Mouse (Mus musculus) embryonic facial prominence, embryonic 11.5 days (tissue): ENCODE measurements at regions not wholly inside any gene's neighbourhood (a gene's known extent, or its start where the extent isn't known, plus 50 kb on each side); places are given as distances from the start of the nearest gene placed in this dataset.

ENCODE experiments used
- ATAC-seq: fragments of 200-750 bp; cut with Nextera tagmentation; replicated peaks from 2 replicates; pipeline ENCODE4 v1.8.0; 2017; ENCODE audit warnings: low read depth; ENCODE audit not compliant: insufficient number of reproducible peaks, low FRiP score, low TSS enrichment
- DNase-seq: peaks from one replicate; pipeline ENCODE4 v3.0.0-alpha.2; 2015; ENCODE audit warnings: low spot score
- H3K27ac ChIP-seq: fragments of 300-500 bp; sonication (generic); replicated peaks from 2 replicates; pipeline ENCODE4 v1.5.1; 2014; ENCODE audit warnings: mild to moderate bottlenecking, low read depth, low read length, control low read depth
- H3K27me3 ChIP-seq: fragments of 300-500 bp; sonication (generic); 2 replicates; pipeline ENCODE4 v1.6.1; 2014; ENCODE audit warnings: mild to moderate bottlenecking, low read length, moderate library complexity, mixed read lengths; ENCODE audit not compliant: control insufficient read depth, insufficient read depth
- H3K36me3 ChIP-seq: fragments of 300-500 bp; sonication (generic); replicated peaks from 2 replicates; pipeline ENCODE4 v1.6.1; 2014; ENCODE audit warnings: low read depth, mild to moderate bottlenecking, low read length, moderate library complexity, mixed read lengths; ENCODE audit not compliant: control insufficient read depth, insufficient read depth
- H3K4me1 ChIP-seq: fragments of 300-500 bp; sonication (generic); 2 replicates; pipeline ENCODE4 v1.6.1; 2014; ENCODE audit warnings: low read length, mixed read lengths; ENCODE audit not compliant: control insufficient read depth, insufficient read depth
- H3K4me2 ChIP-seq: fragments of 300-500 bp; sonication (generic); 2 replicates; pipeline ENCODE4 v1.6.1; 2014; ENCODE audit warnings: low read depth, mild to moderate bottlenecking, control low read depth, low read length, moderate library complexity
- H3K4me3 ChIP-seq: fragments of 300-500 bp; sonication (generic); 2 replicates; pipeline ENCODE4 v1.5.1; 2014; ENCODE audit warnings: low read depth, low read length, control low read depth
- H3K9ac ChIP-seq: fragments of 300-500 bp; sonication (generic); replicated peaks from 2 replicates; pipeline ENCODE4 v1.6.1; 2014; ENCODE audit warnings: mild to moderate bottlenecking, control low read depth, low read length
- H3K9me3 ChIP-seq: fragments of 300-500 bp; sonication (generic); replicated peaks from 2 replicates; pipeline ENCODE4 v1.6.1; 2016; ENCODE audit warnings: mild to moderate bottlenecking, low read length, inconsistent platforms, mixed read lengths; ENCODE audit not compliant: control insufficient read depth
- WGBS: fragments of 180-500 bp; shearing (Covaris S2); extraction: QIAGEN DNeasy Blood & Tissue Kit; methylation state at CpG from one replicate; pipeline ENCODE4 v1.1.7; 2014; 5-methylcytosine and 5-hydroxymethylcytosine counted together

GRCm38 (mm10) chr4:153844766-153845165 is 112.3 kb upstream of the A430005L14Rik start:
- Histone ChIP-seq H3K4me1 (no peaks in the 10 kb centered on the region), H3K9ac (no peak overlapping the region), H3K27me3 (no peaks in the 10 kb centered on the region), H3K27ac (no peak overlapping the region), H3K4me3 (no peak overlapping the region), H3K36me3 (no peaks in the 10 kb centered on the region), H3K9me3 (no peaks in the 10 kb centered on the region), H3K4me2 (no peak overlapping the region)
- WGBS, result 82% methylated on average over 6 of the region's 6 CpGs
- no peak for ATAC-seq
- no peak for DNase-seq

- ATAC-seq, result no peak
- H3K27ac ChIP-seq, result no peak overlapping the region
- 57% methylated on average over 3 of the region's 3 CpGs for WGBS
Measured at GRCm38 (mm10) chr4:153848274-153848673, 108.8 kb upstream of the A430005L14Rik start.

GRCm38 (mm10) chr4:153850186-153850585 is 106.9 kb upstream of the A430005L14Rik start:
- Histone ChIP-seq H3K27ac (no peak overlapping the region), H3K9ac (no peak overlapping the region), H3K4me1 (no peaks in the 10 kb centered on the region), H3K9me3 (no peaks in the 10 kb centered on the region), H3K4me3 (no peak overlapping the region), H3K36me3 (no peaks in the 10 kb centered on the region), H3K4me2 (no peak overlapping the region), H3K27me3 (no peaks in the 10 kb centered on the region)
- no peak for DNase-seq
- ATAC-seq, result no peak
- WGBS, result 65% methylated on average over 11 of the region's 11 CpGs

More at GRCm38 (mm10) chr4:153848274-153848673, 108.8 kb upstream of the A430005L14Rik start:
- DNase-seq, result peak; percentile 7
- H3K4me2 ChIP-seq, result no peak overlapping the region
- H3K9ac ChIP-seq, result no peak overlapping the region
- H3K4me1 ChIP-seq, result no peaks in the 10 kb centered on the region
- no peak overlapping the region for H3K4me3 ChIP-seq
- H3K36me3 ChIP-seq, result no peaks in the 10 kb centered on the region
- no peaks in the 10 kb centered on the region for H3K9me3 ChIP-seq
- no peaks in the 10 kb centered on the region for H3K27me3 ChIP-seq

GRCm38 (mm10) chr4:153854084-153854747 is 102.8 kb upstream of the A430005L14Rik start:
- no peak for DNase-seq
- no peaks in the 10 kb centered on the region for H3K4me1 ChIP-seq
- H3K27me3 ChIP-seq, result no peaks in the 10 kb centered on the region
- no peak overlapping the region for H3K4me2 ChIP-seq
- ATAC-seq, result no peak
- H3K36me3 ChIP-seq, result no peaks in the 10 kb centered on the region
- H3K9me3 ChIP-seq, result no peaks in the 10 kb centered on the region
- no peak overlapping the region for H3K9ac ChIP-seq
- H3K4me3 ChIP-seq, result no peak overlapping the region
- WGBS, result 58% methylated on average over 9 of the region's 9 CpGs
- H3K27ac ChIP-seq, result no peak overlapping the region

GRCm38 (mm10) chr4:153854748-153855092 is 102.3 kb upstream of the A430005L14Rik start:
- ATAC-seq, result no peak
- H3K4me2 ChIP-seq, result no peak overlapping the region
- WGBS, result 65% methylated on average over 4 of the region's 4 CpGs
- H3K4me1 ChIP-seq, result no peaks in the 10 kb centered on the region
- no peak overlapping the region for H3K9ac ChIP-seq
- no peak overlapping the region for H3K4me3 ChIP-seq
- H3K27me3 ChIP-seq, result no peaks in the 10 kb centered on the region
- H3K36me3 ChIP-seq, result no peaks in the 10 kb centered on the region
- DNase-seq, result no peak
- H3K9me3 ChIP-seq, result no peaks in the 10 kb centered on the region
- H3K27ac ChIP-seq, result no peak overlapping the region

- H3K27ac ChIP-seq, result no peak overlapping the region
- 56% methylated on average over 8 of the region's 8 CpGs for WGBS
- no peak overlapping the region for H3K9ac ChIP-seq
- ATAC-seq (no peak), DNase-seq (no peak)
- H3K4me3 ChIP-seq, result no peak overlapping the region
- H3K9me3 ChIP-seq, result no peaks in the 10 kb centered on the region
- H3K27me3 ChIP-seq, result no peaks in the 10 kb centered on the region
- no peak overlapping the region for H3K4me2 ChIP-seq
- no peaks in the 10 kb centered on the region for H3K4me1 ChIP-seq
- no peaks in the 10 kb centered on the region for H3K36me3 ChIP-seq
Measured at GRCm38 (mm10) chr4:153861420-153861819, 95.6 kb upstream of the A430005L14Rik start.

- 85% methylated on average over 11 of the region's 12 CpGs for WGBS
- no peaks in the 10 kb centered on the region for H3K4me1 ChIP-seq
Measured at GRCm38 (mm10) chr4:153862121-153862660, 94.8 kb upstream of the A430005L14Rik start.

GRCm38 (mm10) chr4:153872346-153872745 is 84.7 kb upstream of the A430005L14Rik start:
- Histone ChIP-seq H3K4me2 (no peak overlapping the region), H3K27me3 (no peaks in the 10 kb centered on the region), H3K36me3 (no peaks in the 10 kb centered on the region), H3K4me1 (no peaks in the 10 kb centered on the region), H3K4me3 (no peak overlapping the region), H3K9me3 (no peaks in the 10 kb centered on the region), H3K9ac (no peak overlapping the region), H3K27ac (no peak overlapping the region)
- WGBS, result 82% methylated on average over 3 of the region's 3 CpGs
- DNase-seq (no peak), ATAC-seq (no peak)

More at GRCm38 (mm10) chr4:153862121-153862660, 94.8 kb upstream of the A430005L14Rik start:
- H3K27me3 ChIP-seq, result no peaks in the 10 kb centered on the region
- no peak overlapping the region for H3K4me2 ChIP-seq
- no peak overlapping the region for H3K9ac ChIP-seq
- no peak overlapping the region for H3K4me3 ChIP-seq
- no peak for ATAC-seq
- H3K36me3 ChIP-seq, result no peaks in the 10 kb centered on the region
- H3K27ac ChIP-seq, result no peak overlapping the region
- H3K9me3 ChIP-seq, result no peaks in the 10 kb centered on the region
- DNase-seq, result no peak
